Mouse (Mus musculus) gastrocnemius, adult 18-20 months (tissue): ENCODE measurements around the gene Ube4b. TPM values are rescaled to one million over a fixed set of nuclear protein-coding genes. Genes with fewer than 3 reads are reported as not detected.
A peak's percentile ranks its signal among the peaks of the same experiment; 100 is the strongest.
"Not testable (repeated sequence)": the region's sequence is repeated elsewhere in the genome, so short reads cannot be mapped to it uniquely, and the experiment has no call there.

Experiments
- DNase-seq: peaks from one replicate; pipeline ENCODE4 v3.0.0; 2021; ENCODE audit warnings: low spot score
- total RNA-seq, 2 experiments: library from RNA; stranded (reverse); gene quantifications; 2 replicates each; pipeline ENCODE4 v1.2.3; 2021

Gene Ube4b
- total RNA-seq, 2 experiments from 2014 or later, result 31.7 to 35.5 TPM

- DNase-seq, result no peak
Measured at GRCm38 (mm10) chr4:149440576-149440975, 14.0 kb upstream of the Ube4b start.

- not testable (repeated sequence) for DNase-seq
Measured at GRCm38 (mm10) chr4:149431887-149432286, 5.3 kb upstream of the Ube4b start.

- DNase-seq, result no peak
Measured at GRCm38 (mm10) chr4:149429592-149429991, 3.0 kb upstream of the Ube4b start.

- no peak for DNase-seq
Measured at GRCm38 (mm10) chr4:149425801-149426292, 702 bp downstream of the Ube4b start.

GRCm38 (mm10) chr4:149424755-149425154 is 1.8 kb downstream of the Ube4b start:
- DNase-seq, result no peak

- no peak for DNase-seq
Measured at GRCm38 (mm10) chr4:149417854-149418365, 8.6 kb downstream of the Ube4b start.

- DNase-seq, result no peak
Measured at GRCm38 (mm10) chr4:149416986-149417385, 9.6 kb downstream of the Ube4b start.

GRCm38 (mm10) chr4:149416417-149416816 is 10.1 kb downstream of the Ube4b start:
- DNase-seq, result no peak

- peak; percentile 59 for DNase-seq
Measured at GRCm38 (mm10) chr4:149415651-149416169, 10.8 kb downstream of the Ube4b start.

GRCm38 (mm10) chr4:149414259-149414658 is 12.3 kb downstream of the Ube4b start:
- DNase-seq, result no peak

GRCm38 (mm10) chr4:149409759-149410158 is 16.8 kb downstream of the Ube4b start:
- DNase-seq, result no peak

GRCm38 (mm10) chr4:149408331-149408730 is 18.2 kb downstream of the Ube4b start:
- no peak for DNase-seq

GRCm38 (mm10) chr4:149407461-149407860 is 19.1 kb downstream of the Ube4b start:
- no peak for DNase-seq

GRCm38 (mm10) chr4:149405713-149406443 is 20.7 kb downstream of the Ube4b start:
- DNase-seq, result no peak

- no peak for DNase-seq
Measured at GRCm38 (mm10) chr4:149404640-149405465, 21.7 kb downstream of the Ube4b start.

GRCm38 (mm10) chr4:149403037-149403436 is 23.5 kb downstream of the Ube4b start:
- DNase-seq, result no peak

- peak; percentile 42 for DNase-seq
Measured at GRCm38 (mm10) chr4:149401591-149401982, 25.0 kb downstream of the Ube4b start.

GRCm38 (mm10) chr4:149400878-149401590 is 25.5 kb downstream of the Ube4b start:
- DNase-seq, result no peak

GRCm38 (mm10) chr4:149399331-149399910 is 27.1 kb downstream of the Ube4b start:
- DNase-seq, result no peak

GRCm38 (mm10) chr4:149398181-149398735 is 28.3 kb downstream of the Ube4b start:
- no peak for DNase-seq
